Mouse (Mus musculus) right cerebral cortex, adult 2 months (tissue): Measurements from ENCODE around the gene Fut8.
A peak's percentile ranks its signal among the peaks of the same experiment; 100 is the strongest.
"Not testable (repeated sequence)": the region's sequence is repeated elsewhere in the genome, so short reads cannot be mapped to it uniquely, and the experiment has no call there.

Experiments
- DNase-seq, 2 experiments: peaks; one replicate each; pipeline ENCODE4 v3.0.0; 2021 to 2022; ENCODE audit warnings: low spot score in 2 of 2

Fut8 gene

GRCm38 (mm10) chr12:77222272-77222874 is 15.6 kb upstream of the Fut8 start:
- DNase-seq, result no peak

DNA sequence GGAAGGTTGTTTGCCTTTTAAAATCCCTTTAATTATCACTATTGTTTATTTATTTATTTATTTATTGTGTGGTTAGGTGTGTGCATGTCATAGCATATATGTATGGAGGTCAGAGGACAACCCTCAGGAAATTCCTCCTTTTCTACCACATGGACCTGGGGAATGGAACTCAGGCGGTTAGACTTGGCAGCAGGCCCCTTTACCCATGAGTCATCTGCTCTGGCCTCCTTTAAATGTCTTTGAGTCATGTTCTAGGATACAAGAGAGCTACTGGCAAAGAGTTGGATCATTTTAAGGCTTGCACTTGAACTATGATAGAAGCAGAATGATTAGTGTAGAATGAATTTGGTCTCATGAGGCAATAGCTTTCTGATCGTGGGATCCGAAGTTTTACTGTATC is 14.3 kb upstream of the Fut8 start:
- peak; percentile 4 to 11 for DNase-seq

GRCm38 (mm10) chr12:77224121-77224520 is 13.8 kb upstream of the Fut8 start:
- peak in 1 of 2 experiments; percentile 5 for DNase-seq

- no peak for DNase-seq
Observed at GRCm38 (mm10) chr12:77224891-77225290, 13.0 kb upstream of the Fut8 start.

DNA sequence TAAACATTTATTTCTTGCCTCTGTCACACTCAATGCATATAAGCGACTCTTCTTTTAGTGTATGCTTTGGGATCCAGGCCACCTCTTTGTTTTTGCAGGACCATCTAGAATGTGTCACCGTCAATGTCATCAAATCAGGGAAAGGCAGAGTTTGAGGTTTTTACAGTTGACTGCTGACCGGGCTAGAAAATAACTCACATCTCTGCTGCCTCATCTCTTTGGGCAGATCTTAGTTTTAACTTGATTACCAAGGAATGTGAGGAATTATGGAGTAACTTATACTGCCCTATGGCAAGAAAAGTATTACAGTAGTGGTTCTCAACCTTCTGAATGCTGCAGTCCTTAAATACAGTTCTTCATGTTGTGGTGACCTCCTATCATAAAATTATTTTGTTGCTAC is 12.2 kb upstream of the Fut8 start:
- no peak for DNase-seq

GRCm38 (mm10) chr12:77235958-77236357 is 2.0 kb upstream of the Fut8 start:
- no peak for DNase-seq

DNA sequence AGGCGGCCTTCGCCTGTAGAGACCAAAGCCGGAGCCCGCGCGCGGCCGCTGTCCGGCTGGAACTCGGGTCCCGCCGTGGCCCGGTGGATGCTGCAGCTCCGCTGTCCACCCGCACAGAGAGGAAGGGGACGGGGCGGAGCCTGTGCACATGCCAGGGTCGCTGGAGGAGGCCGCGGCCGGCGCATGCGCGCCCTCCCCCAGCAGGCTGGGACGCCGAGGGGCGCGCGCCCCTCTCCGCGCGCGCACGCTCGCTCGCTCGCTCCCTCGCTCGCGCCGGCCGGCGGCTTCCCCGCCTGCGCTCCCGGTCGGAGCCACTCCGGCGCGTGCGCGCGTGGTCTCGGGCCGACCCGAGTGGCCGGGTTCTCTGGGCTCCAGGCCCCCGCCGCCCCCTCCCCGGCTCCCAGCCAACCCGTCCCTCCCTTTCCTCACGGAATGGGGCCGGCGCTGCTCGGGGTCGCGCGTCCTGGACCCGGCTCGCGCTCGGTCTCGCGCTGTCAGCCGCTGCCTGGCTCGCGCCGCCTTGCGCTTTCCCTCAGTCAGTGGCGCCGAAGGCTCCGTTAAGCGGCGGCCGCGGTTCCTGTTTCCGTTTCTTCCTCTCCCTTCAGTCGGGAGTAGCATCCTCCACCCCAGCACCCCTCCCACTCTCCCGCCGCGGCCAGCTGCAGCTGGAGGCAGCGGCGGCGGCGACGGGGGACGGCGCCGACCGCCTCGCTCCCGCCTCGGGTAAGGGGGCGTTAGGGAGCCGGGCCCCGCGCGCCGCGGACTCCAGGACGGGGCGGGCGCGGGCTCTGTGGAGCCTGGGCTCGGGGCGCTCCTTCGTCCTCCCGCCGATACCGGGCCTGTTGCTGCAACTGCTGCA is 835 bp downstream of the Fut8 start:
- DNase-seq, result peak; percentile 84 to 89

GRCm38 (mm10) chr12:77239390-77240061 is 1.6 kb downstream of the Fut8 start:
- peak; percentile 26 to 47 for DNase-seq

- no peak for DNase-seq
Observed at GRCm38 (mm10) chr12:77240372-77240771, 2.4 kb downstream of the Fut8 start.

- no peak for DNase-seq
Observed at GRCm38 (mm10) chr12:77240839-77241238, 2.9 kb downstream of the Fut8 start.

DNA sequence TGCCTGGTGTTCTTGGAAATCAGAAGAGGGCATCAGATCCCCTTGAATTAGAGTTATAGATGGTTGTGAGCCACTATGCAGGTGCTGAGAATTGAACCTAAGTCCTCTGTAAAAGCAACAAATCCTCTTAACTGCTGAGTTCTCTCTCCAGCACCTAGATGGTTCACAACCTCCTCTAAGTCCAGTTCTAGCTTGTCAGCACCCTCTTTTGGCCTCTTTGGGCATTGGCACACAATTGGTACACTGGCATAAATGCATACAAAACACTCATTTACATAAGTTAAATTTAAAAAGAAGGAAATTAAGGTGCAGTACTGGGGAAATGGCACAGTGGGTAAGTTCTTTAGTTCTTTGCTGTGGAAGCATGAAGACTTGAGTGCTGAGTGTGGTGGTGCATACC is 24.7 kb downstream of the Fut8 start:
- no peak for DNase-seq

DNA sequence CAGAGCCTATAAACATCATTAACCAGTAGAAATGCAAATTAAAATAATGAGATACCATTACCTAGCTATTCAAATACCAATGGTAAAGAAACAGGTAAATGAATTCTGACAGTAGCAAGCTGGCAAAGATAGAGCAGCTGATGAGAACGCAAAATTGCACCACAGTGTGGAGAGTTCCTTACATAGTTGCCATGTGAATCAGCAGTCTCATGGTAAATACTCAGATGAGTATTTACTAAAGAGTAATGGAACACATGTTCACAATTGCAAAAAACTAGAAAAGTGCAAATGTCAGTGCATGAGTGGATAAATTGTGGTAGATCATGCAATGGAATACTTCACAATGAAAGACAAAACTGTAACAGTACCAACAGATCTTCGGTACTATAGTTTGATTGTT is 25.9 kb downstream of the Fut8 start:
- DNase-seq, result no peak

DNA sequence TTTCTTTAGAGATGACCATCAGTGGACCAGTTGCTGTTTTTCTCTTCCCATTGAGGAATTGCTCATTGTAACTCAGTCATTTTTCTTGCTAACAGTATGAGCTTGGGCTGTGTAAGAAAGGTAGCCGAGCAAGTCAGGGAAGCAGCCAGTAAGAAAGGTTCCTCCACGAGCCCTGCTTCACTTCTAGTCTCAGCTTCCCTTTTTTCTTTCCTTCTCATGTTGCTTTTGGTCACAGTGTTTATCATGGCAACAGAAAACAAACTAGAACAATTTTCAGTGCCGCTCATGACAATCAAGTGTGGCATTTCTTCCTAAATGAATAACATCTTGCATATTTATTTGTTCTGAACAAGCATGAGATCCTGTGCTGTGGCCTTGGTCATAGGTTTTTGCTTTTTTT is 32.8 kb downstream of the Fut8 start:
- DNase-seq, result no peak

DNA sequence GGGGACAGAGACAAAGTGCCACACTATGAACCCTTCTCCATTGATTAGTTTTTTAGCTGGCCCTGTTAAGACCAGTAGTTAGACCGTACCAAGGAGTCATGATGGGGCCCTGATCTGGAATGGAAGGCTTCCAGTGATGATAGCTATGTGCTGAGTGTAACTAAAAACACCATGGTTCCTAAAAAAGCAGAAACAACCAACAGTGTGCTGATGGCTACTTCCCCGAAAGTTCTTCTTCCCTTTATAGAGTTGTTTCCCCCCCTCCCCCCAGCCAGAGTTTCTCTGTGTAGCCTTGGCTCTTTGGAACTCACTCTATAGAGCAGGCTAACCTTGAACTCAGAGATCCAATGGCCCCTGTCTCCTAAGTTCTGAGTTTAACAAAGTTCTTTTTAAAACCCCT is 50.6 kb downstream of the Fut8 start:
- no peak for DNase-seq

DNA sequence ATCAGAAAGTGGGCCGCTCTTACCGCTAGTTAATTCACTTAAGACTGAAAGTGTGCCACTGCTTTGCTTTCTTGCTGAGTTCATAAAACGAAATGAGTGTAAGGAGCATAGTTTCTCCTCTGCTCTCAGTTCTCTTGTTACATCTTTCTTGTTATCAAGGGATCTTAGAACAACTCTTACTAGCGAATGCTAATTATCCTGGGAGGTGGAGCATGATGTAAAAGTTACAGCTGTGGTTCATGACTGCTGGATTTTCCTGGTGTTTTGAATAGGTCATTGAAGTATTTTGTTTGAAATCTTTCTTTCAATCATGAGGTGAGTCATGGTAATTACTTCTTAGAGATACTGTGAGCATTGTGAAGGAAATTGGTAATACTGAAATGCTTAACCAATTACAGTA is 53.1 kb downstream of the Fut8 start:
- DNase-seq, result no peak

DNA sequence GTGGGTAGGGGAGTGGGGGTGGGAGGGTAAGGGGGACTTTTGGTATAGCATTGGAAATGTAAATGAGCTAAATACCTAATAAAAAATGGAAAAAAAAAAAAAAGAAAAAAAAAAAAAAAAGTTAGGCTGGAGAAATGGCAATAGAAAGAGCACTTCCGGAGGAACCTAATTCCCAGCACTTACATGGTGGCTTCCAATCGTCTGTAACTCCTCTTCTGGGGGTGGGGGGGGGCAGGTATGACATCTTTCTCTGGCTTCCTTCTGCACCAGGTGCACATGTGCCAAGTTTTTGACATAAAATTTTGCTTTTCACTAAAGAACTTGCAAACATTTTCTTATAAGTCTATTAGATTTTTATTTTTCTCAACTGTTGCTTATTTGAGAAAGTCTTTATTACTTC is 53.9 kb downstream of the Fut8 start:
- not testable (repeated sequence) for DNase-seq

- no peak for DNase-seq
Observed at GRCm38 (mm10) chr12:77292375-77293258, 54.7 kb downstream of the Fut8 start.

DNA sequence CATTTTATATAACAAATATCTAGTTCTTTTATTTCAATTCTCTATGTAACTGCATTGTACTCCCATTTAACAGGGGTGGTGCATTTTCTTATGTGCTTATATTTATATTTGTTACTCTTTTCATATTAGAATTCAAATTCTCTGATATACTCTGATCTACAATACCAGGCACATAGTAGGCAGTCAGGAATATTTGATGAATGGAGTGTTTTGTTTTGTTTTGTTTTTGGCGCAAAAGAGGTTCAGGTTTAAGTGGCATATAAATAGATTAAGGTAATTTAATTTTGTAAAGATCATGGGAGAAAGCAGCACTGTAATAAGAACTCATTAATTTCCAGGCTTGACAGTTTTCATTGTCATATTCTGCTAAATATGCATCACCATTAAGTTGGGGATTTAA is 58.2 kb downstream of the Fut8 start:
- DNase-seq, result no peak

- no peak for DNase-seq
Observed at GRCm38 (mm10) chr12:77297114-77297513, 59.2 kb downstream of the Fut8 start.

DNA sequence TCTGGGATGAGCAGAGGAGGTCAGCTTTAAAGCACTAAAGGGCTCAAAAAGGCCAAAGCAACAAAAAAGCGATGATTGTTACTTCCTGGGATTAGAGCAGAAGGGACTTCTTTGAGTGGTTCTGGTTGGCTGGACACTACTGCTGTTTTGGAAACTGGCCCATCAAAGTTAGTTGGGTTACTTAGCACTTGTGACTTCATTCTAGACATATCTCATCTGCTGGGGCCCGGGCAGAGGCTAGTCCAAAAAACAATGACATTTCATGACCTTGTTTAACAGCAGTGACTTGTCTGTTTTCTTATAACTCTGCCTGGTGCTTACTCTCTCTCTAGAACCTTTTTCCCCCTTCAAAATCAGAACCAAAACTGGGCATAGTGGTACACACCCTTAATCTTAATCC is 59.9 kb downstream of the Fut8 start:
- DNase-seq, result no peak

- no peak for DNase-seq
Observed at GRCm38 (mm10) chr12:77302011-77302410, 64.1 kb downstream of the Fut8 start.

DNA sequence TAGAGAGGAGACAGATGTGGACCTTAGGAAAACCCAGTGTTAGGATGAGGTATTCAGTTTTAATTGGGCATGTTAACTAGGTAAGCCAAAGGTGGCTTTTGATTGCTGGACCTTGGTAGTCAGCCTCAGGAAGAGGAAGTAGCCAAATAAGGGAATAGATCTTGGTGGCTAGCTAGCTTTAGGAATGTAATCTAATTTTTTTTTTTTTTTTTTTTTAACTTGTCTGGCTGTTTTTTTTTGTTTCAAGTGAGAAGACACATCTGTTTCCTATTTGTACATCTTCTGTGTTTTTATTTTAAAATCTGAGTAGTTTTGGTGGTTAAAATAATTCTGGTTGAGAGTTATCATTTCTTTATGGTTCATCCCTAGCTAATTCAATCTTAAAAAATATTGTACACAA is 65.4 kb downstream of the Fut8 start:
- DNase-seq, result no peak
